Mouse (Mus musculus): ENCODE data around the gene Gpr153. TPM values are rescaled to one million over a fixed set of nuclear protein-coding genes. Genes with fewer than 3 reads are reported as not detected.

Gene Gpr153
- polyA plus RNA-seq, 1 experiment from 2014 or later = 11.1 TPM

DNA sequence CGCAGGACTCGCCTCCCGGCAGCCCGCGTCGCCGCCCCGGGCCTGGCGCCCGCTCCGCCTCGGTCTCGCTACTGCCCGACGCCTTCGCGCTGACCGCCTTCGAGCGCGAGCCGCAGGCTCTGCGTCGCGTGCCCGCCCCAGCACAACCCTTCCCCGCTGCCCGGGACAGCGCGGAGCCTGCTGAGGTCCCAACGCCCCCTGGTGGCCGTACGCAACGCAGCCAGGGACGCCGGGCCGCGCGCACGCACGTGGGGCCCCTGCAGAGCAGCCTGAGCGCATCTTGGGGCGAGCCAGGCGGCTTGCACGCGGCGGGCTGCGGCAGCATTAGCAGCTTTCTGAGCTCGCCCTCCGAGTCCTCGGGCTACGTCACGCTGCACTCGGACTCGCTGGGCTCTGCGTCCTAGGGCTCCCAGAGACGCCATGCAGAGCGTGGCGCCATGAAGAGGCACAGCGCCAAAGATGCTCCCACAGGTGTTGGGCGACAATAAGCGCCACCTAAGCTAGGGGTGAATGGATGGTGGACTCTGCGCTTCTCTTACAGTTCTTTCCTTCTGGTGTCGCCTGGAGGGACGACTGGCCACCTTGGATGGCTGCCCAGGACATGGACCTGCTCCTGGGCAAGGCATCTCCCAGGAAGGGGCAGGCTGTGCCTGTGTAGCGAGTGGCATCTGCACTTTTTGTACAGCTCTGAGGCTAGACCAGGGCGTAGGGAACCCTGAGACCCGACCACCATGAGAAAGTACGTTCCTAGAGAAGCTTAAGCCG is 9.3 kb downstream of the Gpr153 start:
- 0 out of 2 replicates have a peak overlapping the region, but pooled peaks have one; percentile 25 for H3K4me2 ChIP-seq (replicated peaks; ENCODE audit: low read depth, low read length)
- H3K4me3 ChIP-seq (ENCODE audit: low read depth, low read length) = no peak overlapping the region
- no peak overlapping the region for H3K27ac ChIP-seq (ENCODE audit: low read length)
- DNase-seq (ENCODE audit: low spot score) (peak; percentile 89), ATAC-seq (peak; percentile 89)
- H3K27me3 ChIP-seq (replicated peaks; ENCODE audit: insufficient read depth, low read length) = peaks cover 58% of the 10 kb centered on the region
- no peaks in the 10 kb centered on the region for H3K9me3 ChIP-seq (ENCODE audit: low read length)
- no peaks in the 10 kb centered on the region for H3K36me3 ChIP-seq (ENCODE audit: insufficient read depth, low read length)
- no peak overlapping the region for H3K9ac ChIP-seq (replicated peaks; ENCODE audit: low read depth)
- WGBS = 8% methylated on average over 61 of the region's 70 CpGs
- TF ChIP-seq EP300 (IDR thresholded peaks at IDR 0.05) (no peak), CTCF (IDR thresholded peaks at IDR 0.05) (peak; percentile 98)
- H3K4me1 ChIP-seq (ENCODE audit: insufficient read depth, low read depth, low read length) = peaks cover 4% of the 10 kb centered on the region; the same call in 1 of the 2 replicates

DNA sequence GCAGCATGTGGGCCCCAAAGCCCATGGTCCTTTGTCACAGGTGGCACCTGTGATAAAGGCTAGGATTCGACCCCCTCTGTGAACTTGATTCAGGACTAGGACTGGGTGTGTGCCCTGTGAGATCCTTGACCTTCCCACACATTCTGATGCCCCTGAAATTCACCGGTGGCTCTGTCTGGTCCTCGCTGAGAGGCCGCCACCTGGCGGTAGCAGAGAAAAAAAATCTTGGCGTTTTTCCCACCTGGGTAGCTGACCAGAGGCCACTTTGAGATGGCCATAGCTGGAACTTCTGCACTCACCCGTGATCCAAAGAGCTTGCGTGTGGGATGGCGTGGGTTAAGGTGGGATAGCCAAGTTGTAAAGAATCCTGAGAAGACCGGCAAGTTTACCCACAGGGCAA is 11.5 kb downstream of the Gpr153 start:
- ATAC-seq (no peak), DNase-seq (ENCODE audit: low spot score) (peak; percentile 69)
- H3K4me2 ChIP-seq (replicated peaks; ENCODE audit: low read depth, low read length) = no peak overlapping the region
- H3K27me3 ChIP-seq (replicated peaks; ENCODE audit: insufficient read depth, low read length) = peaks cover 71% of the 10 kb centered on the region
- H3K27ac ChIP-seq (ENCODE audit: low read length) = no peak overlapping the region
- no peaks in the 10 kb centered on the region for H3K9me3 ChIP-seq (ENCODE audit: low read length)
- H3K4me1 ChIP-seq (ENCODE audit: insufficient read depth, low read depth, low read length) = peaks cover 4% of the 10 kb centered on the region; the same call in 1 of the 2 replicates
- no peak overlapping the region for H3K9ac ChIP-seq (replicated peaks; ENCODE audit: low read depth)
- H3K4me3 ChIP-seq (ENCODE audit: low read depth, low read length) = no peak overlapping the region
- WGBS = 2% methylated on average over 10 of the region's 10 CpGs
- no peaks in the 10 kb centered on the region for H3K36me3 ChIP-seq (ENCODE audit: insufficient read depth, low read length)
- TF ChIP-seq EP300 (IDR thresholded peaks at IDR 0.05) = no peak
- peak; percentile 79 for TF ChIP-seq CTCF (IDR thresholded peaks at IDR 0.05)

DNA sequence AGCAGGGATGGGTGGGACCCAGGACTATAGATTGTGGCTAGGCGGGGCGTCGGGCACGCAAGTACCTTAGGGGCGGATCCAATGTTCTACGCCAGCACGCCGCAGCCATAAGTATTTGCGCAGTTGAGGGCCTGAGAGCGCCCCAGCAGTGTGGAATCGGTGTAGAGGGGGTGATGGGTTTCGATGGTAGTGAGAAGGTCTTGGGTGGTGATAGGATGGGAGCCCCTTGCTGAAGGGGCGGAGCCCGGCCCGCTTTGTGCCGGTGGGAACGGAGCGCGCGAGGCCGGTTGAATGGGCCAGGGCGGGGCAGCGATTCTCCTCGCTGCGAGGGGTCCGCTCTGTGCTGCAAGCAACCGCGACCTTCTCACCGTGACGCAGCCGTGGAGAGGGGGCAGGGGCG is 12.2 kb downstream of the Gpr153 start:
- no peak for DNase-seq (ENCODE audit: low spot score)
- peaks cover 77% of the 10 kb centered on the region for H3K27me3 ChIP-seq (replicated peaks; ENCODE audit: insufficient read depth, low read length)
- WGBS = 4% methylated on average over 30 of the region's 32 CpGs
- H3K9ac ChIP-seq (replicated peaks; ENCODE audit: low read depth) = no peak overlapping the region
- no peaks in the 10 kb centered on the region for H3K36me3 ChIP-seq (ENCODE audit: insufficient read depth, low read length)
- H3K4me3 ChIP-seq (ENCODE audit: low read depth, low read length) = no peak overlapping the region
- H3K4me2 ChIP-seq (replicated peaks; ENCODE audit: low read depth, low read length) = no peak overlapping the region
- TF ChIP-seq CTCF (IDR thresholded peaks at IDR 0.05) (no peak), EP300 (IDR thresholded peaks at IDR 0.05) (no peak)
- no peaks in the 10 kb centered on the region for H3K9me3 ChIP-seq (ENCODE audit: low read length)
- H3K27ac ChIP-seq (ENCODE audit: low read length) = no peak overlapping the region
- no peak for ATAC-seq
- H3K4me1 ChIP-seq (ENCODE audit: insufficient read depth, low read depth, low read length) = peaks cover 4% of the 10 kb centered on the region; the same call in 1 of the 2 replicates

DNA sequence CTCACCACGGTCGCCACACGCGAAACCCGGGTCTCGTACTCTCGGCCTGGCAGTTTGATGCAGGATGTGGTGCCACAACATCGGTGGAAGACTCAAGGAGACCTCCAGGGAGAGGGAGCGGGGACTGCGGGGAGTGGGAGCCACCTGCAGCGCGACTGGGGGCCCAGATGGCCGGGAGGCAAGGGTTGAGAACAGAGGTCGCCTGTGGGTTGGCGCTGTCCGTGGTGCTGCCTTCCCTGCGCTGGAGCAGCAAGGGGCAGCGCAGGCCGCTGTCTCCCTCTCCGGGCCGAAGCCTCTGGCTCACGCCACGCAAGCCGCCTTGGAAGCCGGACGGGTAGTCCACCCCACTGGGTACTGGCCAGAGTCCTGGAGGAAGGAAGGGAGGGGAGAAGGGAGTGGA is 12.9 kb downstream of the Gpr153 start:
- ATAC-seq (peak; percentile 16; the same call in 1 of the 2 replicates), DNase-seq (ENCODE audit: low spot score) (peak; percentile 72)
- TF ChIP-seq CTCF (IDR thresholded peaks at IDR 0.05) = no peak; the same call in 1 of the 2 replicates
- TF ChIP-seq EP300 (IDR thresholded peaks at IDR 0.05) = no peak
- no peaks in the 10 kb centered on the region for H3K9me3 ChIP-seq (ENCODE audit: low read length)
- H3K4me3 ChIP-seq (ENCODE audit: low read depth, low read length) = no peak overlapping the region
- no peaks in the 10 kb centered on the region for H3K36me3 ChIP-seq (ENCODE audit: insufficient read depth, low read length)
- H3K4me2 ChIP-seq (replicated peaks; ENCODE audit: low read depth, low read length) = no peak overlapping the region
- no peak overlapping the region for H3K27ac ChIP-seq (ENCODE audit: low read length)
- no peak overlapping the region for H3K9ac ChIP-seq (replicated peaks; ENCODE audit: low read depth)
- H3K4me1 ChIP-seq (ENCODE audit: insufficient read depth, low read depth, low read length) = peaks cover 4% of the 10 kb centered on the region; the same call in 1 of the 2 replicates
- 4% methylated on average over 26 of the region's 26 CpGs for WGBS
- H3K27me3 ChIP-seq (replicated peaks; ENCODE audit: insufficient read depth, low read length) = peaks cover 80% of the 10 kb centered on the region

DNA sequence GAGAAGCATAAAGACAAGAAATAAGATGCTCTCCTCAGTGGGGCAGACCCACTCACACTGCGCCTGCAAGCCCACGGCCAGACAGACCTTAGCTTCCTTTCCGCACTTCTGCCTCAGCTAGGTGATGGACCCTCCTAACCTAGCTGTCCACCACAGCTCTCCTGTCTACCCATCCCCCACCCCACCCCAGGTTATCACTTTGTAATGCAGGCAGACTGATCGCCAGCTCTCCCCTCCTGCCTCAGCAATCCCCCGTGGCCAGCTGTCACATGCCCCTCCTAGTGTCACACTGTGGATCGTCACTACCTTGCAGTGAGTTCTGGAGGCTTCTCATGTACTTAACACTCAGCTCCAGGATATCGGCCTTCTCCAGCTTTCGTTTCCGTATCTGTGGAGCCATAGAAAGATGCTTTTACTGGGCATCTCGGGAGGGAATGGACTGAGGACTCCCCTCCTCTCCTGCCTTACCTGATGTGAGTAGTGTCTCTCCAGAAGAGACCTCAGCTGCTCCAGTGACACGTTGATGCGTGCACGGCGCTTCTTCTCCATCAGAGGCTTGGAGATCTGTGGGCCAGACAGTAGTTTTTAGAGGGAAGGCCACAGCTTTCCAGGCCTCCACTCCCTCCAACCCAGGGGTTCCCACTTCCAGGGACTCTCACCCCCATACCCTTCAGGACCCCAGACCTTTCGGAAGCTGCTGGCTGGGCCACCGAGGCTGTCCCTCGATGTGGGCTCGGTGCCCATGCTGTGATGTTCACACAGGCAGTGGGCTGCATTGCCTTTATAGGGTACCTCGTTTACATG is 13.5 kb downstream of the Gpr153 start:
- no peak for TF ChIP-seq EP300 (IDR thresholded peaks at IDR 0.05)
- no peak for TF ChIP-seq CTCF (IDR thresholded peaks at IDR 0.05)
- H3K36me3 ChIP-seq (ENCODE audit: insufficient read depth, low read length) = no peaks in the 10 kb centered on the region
- ATAC-seq (no peak), DNase-seq (ENCODE audit: low spot score) (no peak)
- H3K27ac ChIP-seq (ENCODE audit: low read length) = no peak overlapping the region
- H3K4me2 ChIP-seq (replicated peaks; ENCODE audit: low read depth, low read length) = no peak overlapping the region
- H3K27me3 ChIP-seq (replicated peaks; ENCODE audit: insufficient read depth, low read length) = peaks cover 80% of the 10 kb centered on the region
- H3K4me1 ChIP-seq (ENCODE audit: insufficient read depth, low read depth, low read length) = peaks cover 4% of the 10 kb centered on the region; the same call in 1 of the 2 replicates
- no peaks in the 10 kb centered on the region for H3K9me3 ChIP-seq (ENCODE audit: low read length)
- WGBS = 22% methylated on average over 19 of the region's 19 CpGs
- no peak overlapping the region for H3K9ac ChIP-seq (replicated peaks; ENCODE audit: low read depth)
- no peak overlapping the region for H3K4me3 ChIP-seq (ENCODE audit: low read depth, low read length)

DNA sequence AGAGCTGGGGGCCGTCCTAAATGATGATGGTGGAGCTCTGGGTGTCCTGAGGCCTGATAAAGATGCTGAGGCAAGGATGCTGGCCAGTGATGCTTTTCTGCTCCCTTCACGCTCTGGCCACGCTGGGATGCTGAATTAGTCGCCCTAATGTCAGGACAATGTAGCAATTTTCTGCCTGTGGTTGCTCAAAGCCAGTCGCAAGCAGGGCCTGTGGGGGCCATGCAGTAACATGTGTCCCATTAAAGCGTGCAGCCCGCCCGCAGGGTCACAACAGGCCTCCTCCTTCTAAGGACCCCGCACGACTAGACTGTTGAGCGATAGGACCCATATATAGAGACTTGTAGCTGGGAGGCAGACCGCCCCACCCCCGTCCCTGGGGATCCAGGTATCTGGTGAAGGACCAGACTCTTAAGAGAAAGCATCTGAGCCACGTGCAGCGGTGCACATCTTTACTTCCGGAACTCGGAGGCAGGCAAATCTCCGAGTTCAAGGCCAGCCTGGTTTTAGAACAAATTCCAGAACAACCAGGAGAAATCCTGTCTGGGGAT is 14.4 kb downstream of the Gpr153 start:
- ATAC-seq (no peak), DNase-seq (ENCODE audit: low spot score) (no peak)
- no peak overlapping the region for H3K27ac ChIP-seq (ENCODE audit: low read length)
- WGBS = 63% methylated on average over 18 of the region's 18 CpGs
- H3K36me3 ChIP-seq (ENCODE audit: insufficient read depth, low read length) = no peaks in the 10 kb centered on the region
- no peaks in the 10 kb centered on the region for H3K9me3 ChIP-seq (ENCODE audit: low read length)
- H3K4me2 ChIP-seq (replicated peaks; ENCODE audit: low read depth, low read length) = no peak overlapping the region
- H3K27me3 ChIP-seq (replicated peaks; ENCODE audit: insufficient read depth, low read length) = peaks cover 79% of the 10 kb centered on the region
- no peak overlapping the region for H3K4me3 ChIP-seq (ENCODE audit: low read depth, low read length)
- TF ChIP-seq EP300 (IDR thresholded peaks at IDR 0.05) = no peak
- no peak for TF ChIP-seq CTCF (IDR thresholded peaks at IDR 0.05)
- no peaks in the 10 kb centered on the region for H3K4me1 ChIP-seq (ENCODE audit: insufficient read depth, low read depth, low read length)
- no peak overlapping the region for H3K9ac ChIP-seq (replicated peaks; ENCODE audit: low read depth)

Data from lung, postnatal 0 days (tissue).